Mouse (Mus musculus) G1E (cell line): ENCODE measurements around the gene Dnph1.

Source experiments
- CTCF ChIP-seq: IDR thresholded peaks from 2 replicates; pipeline ENCODE4 v1.5.1; 2012; ENCODE audit warnings: low read depth, low read length, inconsistent platforms, mixed read lengths
- GATA1 ChIP-seq: IDR thresholded peaks from 2 replicates; pipeline ENCODE4 v1.6.1; 2012; ENCODE audit warnings: borderline replicate concordance, low read length, inconsistent platforms, mixed read lengths
- GATA2 ChIP-seq: IDR thresholded peaks from 2 replicates; pipeline ENCODE4 v1.6.1; 2012; ENCODE audit warnings: low read depth, low read length, inconsistent platforms, borderline replicate concordance
- TAL1 ChIP-seq: conservative IDR thresholded peaks from 2 replicates; pipeline ENCODE4 v1.6.1; 2012; ENCODE audit warnings: low read depth, low read length, inconsistent platforms, mixed read lengths

DNA sequence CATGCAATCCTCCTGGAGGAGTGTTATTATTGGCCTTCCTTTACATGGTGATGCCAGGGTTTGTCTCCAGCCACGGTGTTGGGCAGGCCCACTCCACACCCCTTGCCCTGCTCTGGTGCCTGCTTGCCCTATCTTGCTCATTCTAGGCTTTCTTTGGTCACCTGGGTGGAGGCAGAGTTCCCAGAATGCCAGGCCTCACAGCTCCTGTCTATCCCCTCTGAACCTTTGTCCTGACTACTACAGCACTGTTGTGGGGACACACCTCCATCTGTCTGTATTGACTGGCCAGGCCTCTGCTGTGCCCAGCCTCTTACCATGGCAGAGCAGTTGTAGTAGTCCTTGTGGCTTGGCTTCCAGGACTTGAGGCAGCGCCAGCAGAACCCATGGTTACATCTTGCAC is 6.3 kb downstream of the Dnph1 start:
- TF ChIP-seq CTCF = no peak
- TF ChIP-seq TAL1 = no peak
- TF ChIP-seq GATA1 = no peak
- TF ChIP-seq GATA2 = no peak
